Mouse (Mus musculus) brown adipose tissue, adult 24 weeks (tissue): ENCODE measurements around the gene Gm45808. TPM values are rescaled to one million over a fixed set of nuclear protein-coding genes. Genes with fewer than 3 reads are reported as not detected.

ENCODE experiments used
- H3K27ac ChIP-seq: fragments of 200-500 bp; replicated peaks from 2 replicates; pipeline ENCODE4 v1.5.1; 2012; ENCODE audit warnings: low read depth, mild to moderate bottlenecking, low read length
- H3K4me1 ChIP-seq: fragments of 200-500 bp; 2 replicates; pipeline ENCODE4 v1.6.1; 2012; ENCODE audit warnings: low read length, mixed read lengths; ENCODE audit not compliant: control insufficient read depth, insufficient read depth, insufficient read length
- H3K4me3 ChIP-seq: fragments of 200-500 bp; 2 replicates; pipeline ENCODE4 v1.5.1; 2012; ENCODE audit warnings: low read depth, mild to moderate bottlenecking, low read length, moderate library complexity; ENCODE audit not compliant: insufficient read depth
- polyA plus RNA-seq: library from polyadenylated mRNA; stranded (reverse); fragments of >200 nt; gene quantifications from 2 replicates; pipeline ENCODE4 v1.2.4, GENCODE M21; 2012; ENCODE audit not compliant: missing spikeins, insufficient read depth, insufficient read length

Gene Gm45808
- polyA plus RNA-seq, 1 experiment = not detected

- H3K27ac ChIP-seq = peak overlapping the region; percentile 53
- peaks cover 5% of the 10 kb centered on the region for H3K4me1 ChIP-seq
- peak overlapping the region; percentile 100; the same call in 1 of the 2 replicates for H3K4me3 ChIP-seq
These were observed 29.8 kb downstream of the Gm45808 start for GRCm38 (mm10) chr7:45456721-45457203.

GRCm38 (mm10) chr7:45455932-45456696, 30.5 kb downstream of the Gm45808 start:
- Histone ChIP-seq H3K4me1 (peaks cover 5% of the 10 kb centered on the region), H3K27ac (0 out of 2 replicates have a peak overlapping the region, but pooled peaks have one; percentile 53), H3K4me3 (no peak overlapping the region)

- Histone ChIP-seq H3K27ac (no peak overlapping the region), H3K4me1 (peaks cover 3% of the 10 kb centered on the region), H3K4me3 (no peak overlapping the region)
These were observed 31.6 kb downstream of the Gm45808 start for GRCm38 (mm10) chr7:45454971-45455370.

GRCm38 (mm10) chr7:45451344-45451982, 35.1 kb downstream of the Gm45808 start:
- H3K4me1 ChIP-seq = peaks cover 3% of the 10 kb centered on the region; the same call in 1 of the 2 replicates
- no peak overlapping the region for H3K4me3 ChIP-seq
- H3K27ac ChIP-seq = no peak overlapping the region

- Histone ChIP-seq H3K4me3 (no peak overlapping the region), H3K4me1 (no peaks in the 10 kb centered on the region), H3K27ac (no peak overlapping the region)
These were observed 36.6 kb downstream of the Gm45808 start for GRCm38 (mm10) chr7:45449974-45450373.

- Histone ChIP-seq H3K27ac (no peak overlapping the region), H3K4me3 (no peak overlapping the region), H3K4me1 (no peaks in the 10 kb centered on the region)
These were observed 39.2 kb downstream of the Gm45808 start for GRCm38 (mm10) chr7:45447325-45447990.

GRCm38 (mm10) chr7:45446589-45446988, 40.0 kb downstream of the Gm45808 start:
- H3K4me3 ChIP-seq = no peak overlapping the region
- no peak overlapping the region for H3K27ac ChIP-seq
- H3K4me1 ChIP-seq = no peaks in the 10 kb centered on the region

GRCm38 (mm10) chr7:45443526-45444420, 42.8 kb downstream of the Gm45808 start:
- no peak overlapping the region for H3K27ac ChIP-seq
- H3K4me1 ChIP-seq = no peaks in the 10 kb centered on the region
- H3K4me3 ChIP-seq = no peak overlapping the region

GRCm38 (mm10) chr7:45437521-45438276, 48.9 kb downstream of the Gm45808 start, which contains the start of gene Ruvbl2:
Ruvbl2 (minus strand) TSS chr7:45438096.
- no peak within 1 kb of the TSS; the same call in 1 of the 2 replicates for H3K27ac ChIP-seq
- no peak within 1 kb of the TSS for H3K4me3 ChIP-seq
- peaks cover 14% of the 10 kb centered on the region for H3K4me1 ChIP-seq

GRCm38 (mm10) chr7:45437046-45437445, 49.6 kb downstream of the Gm45808 start:
- H3K27ac ChIP-seq = no peak overlapping the region
- H3K4me3 ChIP-seq = no peak overlapping the region
- H3K4me1 ChIP-seq = peaks cover 14% of the 10 kb centered on the region

- Histone ChIP-seq H3K27ac (peak overlapping the region; percentile 95; the same call in 1 of the 2 replicates), H3K4me3 (peak overlapping the region; percentile 76), H3K4me1 (peaks cover 14% of the 10 kb centered on the region)
These were observed 50.2 kb downstream of the Gm45808 start for GRCm38 (mm10) chr7:45436444-45436843.

- Histone ChIP-seq H3K4me3 (peak overlapping the region; percentile 76), H3K4me1 (peaks cover 14% of the 10 kb centered on the region), H3K27ac (peak overlapping the region; percentile 95)
These were observed 51.6 kb downstream of the Gm45808 start for GRCm38 (mm10) chr7:45435038-45435437.

GRCm38 (mm10) chr7:45434203-45435015, 52.2 kb downstream of the Gm45808 start, which contains the start of gene Gys1:
Gys1 (plus strand) TSS chr7:45434844.
- H3K4me3 ChIP-seq = peak within 1 kb of the TSS; percentile 78
- H3K27ac ChIP-seq = peak within 1 kb of the TSS; percentile 95
- peaks cover 14% of the 10 kb centered on the region for H3K4me1 ChIP-seq
